Mouse (Mus musculus): ENCODE measurements around the gene Mtmr6. TPM values are rescaled to one million over a fixed set of nuclear protein-coding genes. Genes with fewer than 3 reads are reported as not detected.

The Mtmr6 gene
- total and polyA plus RNA-seq, 3 experiments, result 21.3 to 29.1 TPM; not detected in 1

DNA sequence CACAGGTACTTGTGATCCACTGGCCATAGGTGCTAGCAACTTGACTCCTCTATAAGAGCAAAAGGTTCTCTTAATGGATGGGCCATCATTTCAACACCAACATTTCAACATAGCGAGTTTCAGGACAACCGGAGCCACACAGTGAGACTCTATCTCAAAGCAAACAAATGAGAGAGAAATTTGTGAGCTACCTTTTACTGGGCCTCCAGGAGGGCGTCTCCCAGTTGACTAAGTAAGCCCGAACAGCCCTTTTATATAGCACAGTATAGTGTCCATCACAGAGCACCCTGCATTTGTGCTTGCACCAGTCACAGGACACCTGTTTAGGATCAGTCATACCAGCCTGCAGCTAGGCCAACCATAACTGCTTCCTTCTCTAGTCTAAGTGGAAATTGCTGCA lies 7.9 kb upstream of the Mtmr6 start:
- H3K79me2 ChIP-seq (ENCODE audit: control insufficient read depth, insufficient read depth, low read length, poor library complexity), result peaks cover 5% of the 10 kb centered on the region
- no peak for DNase-seq (ENCODE audit: low read depth, low spot score)
- TF ChIP-seq MAX (IDR thresholded peaks at IDR 0.05; ENCODE audit: low read length) (no peak), TAL1 (IDR thresholded peaks at IDR 0.05; ENCODE audit: low read length) (no peak), NRF1 (IDR thresholded peaks at IDR 0.05; ENCODE audit: insufficient read depth, low read depth, low read length, poor library complexity, severe bottlenecking) (no peak), RAD21 (IDR thresholded peaks at IDR 0.05; ENCODE audit: low read depth, low read length) (no peak), POLR2AphosphoS2 (IDR thresholded peaks at IDR 0.05; ENCODE audit: low read length) (no peak), USF2 (IDR thresholded peaks at IDR 0.05; ENCODE audit: borderline replicate concordance in 1 of 2, insufficient read depth in 1 of 2, low read depth in 1 of 2, low read length in 2 of 2) (no peak), NELFE (IDR thresholded peaks at IDR 0.05; ENCODE audit: low read depth, low read length) (no peak), KAT2A (conservative IDR thresholded peaks at IDR 0.05; ENCODE audit: low read depth, low read length) (no peak), SMC3 (IDR thresholded peaks at IDR 0.05; ENCODE audit: low read depth, low read length) (no peak), ELF1 (IDR thresholded peaks at IDR 0.05; ENCODE audit: low read depth, low read length) (no peak), GABPA (IDR thresholded peaks at IDR 0.05; ENCODE audit: low read depth, low read length) (no peak), CHD1 (IDR thresholded peaks at IDR 0.05; ENCODE audit: low read depth, low read length) (no peak), USF1 (IDR thresholded peaks at IDR 0.05; ENCODE audit: low read depth, low read length) (no peak), MEF2A (IDR thresholded peaks at IDR 0.05; ENCODE audit: extremely low read depth, insufficient replicate concordance, low read depth, low read length, poor library complexity, severe bottlenecking) (no peak), CTCF (IDR thresholded peaks at IDR 0.05 in 2 of 3, conservative IDR thresholded peaks at IDR 0.05 in 1 of 3; ENCODE audit: control insufficient read depth in 1 of 3, insufficient read depth in 1 of 3, low read depth in 2 of 3, low read length in 3 of 3, poor library complexity in 1 of 3, severe bottlenecking in 1 of 3) (no peak), TCF12 (IDR thresholded peaks at IDR 0.05; ENCODE audit: low read depth, low read length) (no peak), MYC (IDR thresholded peaks at IDR 0.05; ENCODE audit: low read depth, low read length) (no peak), GATA1 (IDR thresholded peaks at IDR 0.05; ENCODE audit: low read depth, low read length) (no peak), E2F4 (IDR thresholded peaks at IDR 0.05; ENCODE audit: borderline replicate concordance, low read depth, low read length) (no peak)
- no peak overlapping the region for H3K27ac ChIP-seq (ENCODE audit: control insufficient read depth, low read depth, low read length)
- H3K4me1 ChIP-seq (ENCODE audit: control insufficient read depth in 1 of 2, insufficient read depth in 2 of 2, low read length in 2 of 2), result peaks cover 29 to 34% of the 10 kb centered on the region in 2 experiments
- no peak overlapping the region for H3K9ac ChIP-seq (ENCODE audit: control insufficient read depth, low read depth, low read length, poor library complexity, severe bottlenecking)
- H3K27me3 ChIP-seq (ENCODE audit: control insufficient read depth in 1 of 2, insufficient read depth in 2 of 2, low read length in 2 of 2), result no peaks in the 10 kb centered on the region
- H3K4me3 ChIP-seq (ENCODE audit: control insufficient read depth in 1 of 2, insufficient read depth in 1 of 2, low read depth in 2 of 2, low read length in 2 of 2), result no peak overlapping the region
- H3K36me3 ChIP-seq (ENCODE audit: control insufficient read depth in 1 of 2, insufficient read depth in 2 of 2, low read length in 2 of 2), result peaks cover 0 to 28% of the 10 kb centered on the region in 2 experiments; a peak in 2 of 4 replicates
- H3K9me3 ChIP-seq (replicated peaks; ENCODE audit: insufficient read depth, low read length), result no peaks in the 10 kb centered on the region

DNA sequence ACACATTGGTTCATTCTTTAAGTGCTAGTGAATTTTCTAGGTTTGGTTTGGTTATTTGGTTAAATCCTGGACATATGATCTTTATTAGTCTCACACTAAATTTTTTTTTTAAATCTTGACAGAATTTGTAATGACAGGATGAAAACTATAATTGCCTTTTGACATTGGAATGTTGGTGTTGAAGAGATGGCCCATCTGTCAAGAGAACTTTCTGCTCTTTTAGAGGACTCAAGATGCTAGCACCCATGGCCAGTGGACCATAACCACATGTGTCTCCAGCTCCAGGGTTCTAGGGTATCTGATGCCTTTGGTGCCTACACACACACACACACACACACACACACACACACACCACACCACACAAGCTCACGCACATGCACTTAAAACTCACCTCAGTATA lies 7.2 kb upstream of the Mtmr6 start:
- TF ChIP-seq RAD21 (IDR thresholded peaks at IDR 0.05; ENCODE audit: low read depth, low read length) (no peak), TBP (IDR thresholded peaks at IDR 0.05; ENCODE audit: low read depth, low read length) (no peak), ZKSCAN1 (IDR thresholded peaks at IDR 0.05; ENCODE audit: low read depth, low read length) (no peak), SIN3A (IDR thresholded peaks at IDR 0.05; ENCODE audit: low read length) (no peak), EP300 (IDR thresholded peaks at IDR 0.05; ENCODE audit: low read depth in 1 of 2, low read length in 2 of 2) (no peak), ETS1 (IDR thresholded peaks at IDR 0.05; ENCODE audit: low read depth, low read length) (no peak), RCOR1 (IDR thresholded peaks at IDR 0.05; ENCODE audit: low read depth, low read length) (no peak), CHD2 (IDR thresholded peaks at IDR 0.05; ENCODE audit: low read length) (no peak), ELF1 (IDR thresholded peaks at IDR 0.05; ENCODE audit: low read depth, low read length) (no peak), TCF12 (IDR thresholded peaks at IDR 0.05; ENCODE audit: low read depth, low read length) (no peak), MEF2A (IDR thresholded peaks at IDR 0.05; ENCODE audit: extremely low read depth, insufficient replicate concordance, low read depth, low read length, poor library complexity, severe bottlenecking) (no peak), E2F4 (IDR thresholded peaks at IDR 0.05; ENCODE audit: borderline replicate concordance, low read depth, low read length) (no peak), MAFK (IDR thresholded peaks at IDR 0.05; ENCODE audit: borderline replicate concordance, low read depth, low read length) (no peak), USF2 (IDR thresholded peaks at IDR 0.05; ENCODE audit: borderline replicate concordance in 1 of 2, insufficient read depth in 1 of 2, low read depth in 1 of 2, low read length in 2 of 2) (no peak)
- Histone ChIP-seq H3K9ac (ENCODE audit: control insufficient read depth, low read depth, low read length, poor library complexity, severe bottlenecking) (no peak overlapping the region), H3K36me3 (ENCODE audit: control insufficient read depth in 1 of 2, insufficient read depth in 2 of 2, low read length in 2 of 2) (peaks cover 0 to 24% of the 10 kb centered on the region in 2 experiments; a peak in 2 of 4 replicates), H3K27ac (ENCODE audit: control insufficient read depth, low read depth, low read length) (no peak overlapping the region), H3K4me3 (ENCODE audit: control insufficient read depth in 1 of 2, insufficient read depth in 1 of 2, low read depth in 2 of 2, low read length in 2 of 2) (no peak overlapping the region), H3K27me3 (ENCODE audit: control insufficient read depth in 1 of 2, insufficient read depth in 2 of 2, low read length in 2 of 2) (no peaks in the 10 kb centered on the region), H3K79me2 (ENCODE audit: control insufficient read depth, insufficient read depth, low read length, poor library complexity) (no peaks in the 10 kb centered on the region), H3K4me1 (ENCODE audit: control insufficient read depth in 1 of 2, insufficient read depth in 2 of 2, low read length in 2 of 2) (peaks cover 27 to 30% of the 10 kb centered on the region in 2 experiments), H3K9me3 (replicated peaks; ENCODE audit: insufficient read depth, low read length) (no peaks in the 10 kb centered on the region)
- DNase-seq (ENCODE audit: low read depth, low spot score), result no peak
